Mouse (Mus musculus) erythroblast, embryonic 14.5 days (primary cell): Measurements from ENCODE around the gene Cnn3.

ENCODE experiments used
- GATA1 ChIP-seq: IDR thresholded peaks from 2 replicates; pipeline ENCODE4 v1.6.1; 2012; ENCODE audit warnings: low read length, inconsistent platforms, mixed read lengths
- TAL1 ChIP-seq: IDR thresholded peaks from 3 replicates; pipeline ENCODE4 v1.6.1; 2012; ENCODE audit warnings: low read length, inconsistent platforms, mixed read lengths

DNA sequence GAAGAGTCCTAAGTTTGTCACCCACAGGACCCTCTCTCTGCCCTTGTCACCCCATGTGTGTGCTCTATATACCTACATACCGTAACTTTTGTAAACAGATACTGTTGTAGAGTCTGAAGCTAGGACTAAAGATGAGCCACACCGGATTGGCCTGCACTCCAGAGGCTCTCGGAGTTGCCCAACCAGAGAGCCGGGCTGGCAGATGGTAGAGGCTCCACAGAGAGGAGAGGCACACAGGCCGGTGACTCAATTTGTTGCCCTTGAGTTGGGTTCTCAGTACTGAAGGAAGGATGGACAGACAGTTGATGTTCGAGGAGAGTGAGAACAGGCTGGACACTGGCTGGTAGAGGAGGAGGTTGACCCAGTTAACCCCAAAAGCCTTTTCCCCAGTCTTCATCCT is 18.1 kb downstream of the Cnn3 start:
- no peak for TF ChIP-seq TAL1
- no peak for TF ChIP-seq GATA1
